Mouse (Mus musculus) neural tube, postnatal 0 days (tissue): Measurements from ENCODE around the gene Hhip. TPM values are rescaled to one million over a fixed set of nuclear protein-coding genes. Genes with fewer than 3 reads are reported as not detected.

ENCODE experiments used
- polyA plus RNA-seq: library from polyadenylated mRNA; unstranded; fragments of >200 nt; fragmentation: Nextera tagmentation; extraction: Ambion mirVana; gene quantifications from 2 replicates; pipeline ENCODE4 v1.2.1, GENCODE M21; 2015

Gene Hhip
- polyA plus RNA-seq: 6.0 and 7.2 TPM in 2 replicates

GRCm38 (mm10) chr8:80057198-80058174 lies at the start of gene Hhip:
Gene Hhip (minus strand): TSS chr8:80058006.

